Mouse (Mus musculus): Measurements from ENCODE around the gene Gm1553. TPM values are rescaled to one million over a fixed set of nuclear protein-coding genes. Genes with fewer than 3 reads are reported as not detected.

The Gm1553 gene
- not detected in 2 replicates for polyA plus RNA-seq (2014; fragmentation: Nextera tagmentation; extraction: Ambion mirVana)

DNA sequence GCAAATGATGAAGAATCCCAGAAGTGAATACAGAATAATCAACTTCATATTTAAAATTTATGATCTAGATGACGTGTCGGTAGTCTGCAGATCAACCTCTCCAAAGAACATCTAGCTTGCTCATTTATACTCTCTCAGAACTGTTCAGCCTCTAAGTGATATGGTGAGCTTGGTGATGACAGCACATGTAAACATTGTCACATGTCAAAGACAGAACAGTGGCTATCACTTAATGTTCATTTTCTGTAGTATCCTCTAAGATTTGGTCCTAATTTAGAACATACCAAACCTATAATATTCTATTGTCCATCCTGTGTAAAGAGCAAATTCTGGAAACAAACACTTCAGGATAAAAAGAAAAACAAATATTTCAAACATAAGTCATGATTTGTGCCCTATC lies at the start of gene Gm1553:
TSS of gene Gm1553 (minus strand) at position 101 of the 400 bp plus-strand sequence.
- no peaks in the 10 kb centered on the region for H3K4me1 ChIP-seq (ENCODE audit: control insufficient read depth, insufficient read depth, low read length)
- no peaks in the 10 kb centered on the region for H3K9me3 ChIP-seq (ENCODE audit: control insufficient read depth, low read length)
- H3K9ac ChIP-seq (ENCODE audit: low read length) = no peak within 1 kb of the TSS
- H3K27me3 ChIP-seq (ENCODE audit: control insufficient read depth, insufficient read depth, low read length) = no peaks in the 10 kb centered on the region
- WGBS = 83% methylated on average over 2 of the region's 2 CpGs
- ATAC-seq (ENCODE audit: insufficient number of reproducible peaks, low FRiP score, low TSS enrichment, low read depth) (no peak), DNase-seq (ENCODE audit: low spot score) (no peak)
- no peaks in the 10 kb centered on the region for H3K36me3 ChIP-seq (ENCODE audit: control insufficient read depth, insufficient read depth, low read length)
- H3K27ac ChIP-seq (replicated peaks; ENCODE audit: low read depth, low read length) = no peak within 1 kb of the TSS
- no peak within 1 kb of the TSS for H3K4me3 ChIP-seq (ENCODE audit: low read depth, low read length)
- H3K4me2 ChIP-seq (ENCODE audit: low read depth, severe bottlenecking) = no peak within 1 kb of the TSS

Other genes with a start within 250 kb of the Gm1553 start
- gene 4932415D10Rik, start 176.0 kb downstream of the Gm1553 start, polyA plus RNA-seq (2014; fragmentation: Nextera tagmentation; extraction: Ambion mirVana) = not detected in 2 replicates
- gene Gm4924, start 138.4 kb downstream of the Gm1553 start, polyA plus RNA-seq (2014; fragmentation: Nextera tagmentation; extraction: Ambion mirVana) = 8.7 and 9.9 TPM in 2 replicates
- 44.3 and 49.0 TPM in 2 replicates for gene 1190007I07Rik, start 130.6 kb upstream of the Gm1553 start, polyA plus RNA-seq (2014; fragmentation: Nextera tagmentation; extraction: Ambion mirVana)
- gene Tdg, start 137.2 kb upstream of the Gm1553 start, polyA plus RNA-seq (2014; fragmentation: Nextera tagmentation; extraction: Ambion mirVana) = 250 and 262 TPM in 2 replicates
- 5.1 and 6.2 TPM in 2 replicates for gene Glt8d2, start 198.0 kb upstream of the Gm1553 start, polyA plus RNA-seq (2014; fragmentation: Nextera tagmentation; extraction: Ambion mirVana)
- gene Hcfc2, start 203.5 kb upstream of the Gm1553 start, polyA plus RNA-seq (2014; fragmentation: Nextera tagmentation; extraction: Ambion mirVana) = 32.2 and 33.6 TPM in 2 replicates

All from limb, embryonic 11.5 days (tissue).